Mouse (Mus musculus): ENCODE measurements around the gene Rgs6.

The Rgs6 gene

DNA sequence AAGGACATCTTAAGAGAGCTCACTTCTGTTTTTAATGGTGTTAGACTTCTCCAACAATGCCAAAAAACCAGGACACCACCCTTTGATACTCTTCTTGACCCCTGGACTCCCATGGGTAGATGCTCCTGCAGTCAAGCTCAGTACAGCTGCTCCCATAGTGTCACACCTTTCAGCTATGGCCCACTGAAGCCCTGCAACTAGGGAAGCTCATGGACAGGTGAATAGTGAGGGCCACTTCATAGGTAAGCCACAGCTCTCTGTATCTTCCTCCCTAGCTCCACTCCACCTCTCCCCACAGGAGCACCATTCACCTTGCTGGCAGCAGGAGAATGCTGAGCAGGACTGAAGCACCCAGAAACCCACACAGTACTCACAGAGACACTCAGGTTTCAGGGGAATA lies 384.6 kb downstream of the Rgs6 start:
- no peak for DNase-seq (ENCODE audit: low read depth)

DNA sequence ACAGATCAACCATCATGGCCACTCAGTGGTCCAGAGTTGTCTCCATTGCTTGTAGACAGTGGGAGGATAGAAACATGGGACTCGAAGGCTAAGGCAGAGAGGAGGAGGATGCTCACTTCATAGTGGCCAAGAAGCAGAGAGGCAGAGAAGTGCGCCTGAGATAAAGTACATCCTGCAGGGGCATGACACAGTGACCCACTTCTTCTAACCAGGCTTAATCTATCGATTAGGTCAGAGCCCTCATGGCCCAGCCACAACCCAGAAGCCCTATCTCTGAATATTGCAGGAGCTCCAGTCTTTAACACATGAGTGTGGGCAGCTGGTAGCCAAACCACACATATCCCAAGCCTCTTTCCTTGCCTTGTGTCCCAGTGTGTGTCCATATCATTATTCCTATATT lies 385.7 kb downstream of the Rgs6 start:
- DNase-seq (ENCODE audit: low read depth), result no peak

DNA sequence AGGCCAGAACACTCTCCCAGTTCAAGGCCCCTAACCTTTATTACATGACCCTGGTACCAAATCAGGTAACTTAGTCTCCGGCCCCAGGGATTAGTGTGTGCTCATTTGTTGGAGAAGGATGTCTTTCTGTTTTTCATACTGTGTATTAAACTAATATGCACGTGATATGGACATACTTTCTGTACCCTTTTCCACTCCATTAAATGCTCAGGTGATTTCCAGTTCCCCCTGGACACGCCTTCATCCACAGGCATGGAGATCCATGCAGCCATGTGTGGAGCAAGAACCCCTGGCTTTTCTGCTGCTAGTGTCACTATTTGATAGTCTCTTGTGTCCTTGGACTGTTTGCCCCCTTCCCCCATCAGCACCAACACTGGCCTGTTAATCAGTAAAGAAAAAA lies 390.2 kb downstream of the Rgs6 start:
- no peak for DNase-seq (ENCODE audit: low read depth)

DNA sequence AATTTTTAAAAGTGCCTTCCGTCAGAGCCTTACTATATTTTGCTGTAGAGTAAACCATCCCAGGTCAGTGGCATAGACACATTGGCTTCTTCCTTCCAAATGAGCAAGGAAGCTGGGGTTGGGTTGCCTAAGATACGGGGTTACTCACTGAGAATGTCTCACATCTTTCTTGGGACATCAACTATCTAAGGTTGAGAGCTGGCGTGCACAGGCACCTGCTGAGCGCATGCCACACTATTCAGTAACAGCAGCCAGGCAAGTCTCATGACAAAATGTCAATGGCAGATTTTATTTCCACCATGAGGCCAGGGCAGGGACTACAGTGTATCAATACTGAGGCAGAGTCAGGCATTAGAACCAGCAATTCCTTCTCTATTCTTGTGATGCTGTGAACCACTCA lies 394.6 kb downstream of the Rgs6 start:
- no peak for DNase-seq (ENCODE audit: low read depth)

DNA sequence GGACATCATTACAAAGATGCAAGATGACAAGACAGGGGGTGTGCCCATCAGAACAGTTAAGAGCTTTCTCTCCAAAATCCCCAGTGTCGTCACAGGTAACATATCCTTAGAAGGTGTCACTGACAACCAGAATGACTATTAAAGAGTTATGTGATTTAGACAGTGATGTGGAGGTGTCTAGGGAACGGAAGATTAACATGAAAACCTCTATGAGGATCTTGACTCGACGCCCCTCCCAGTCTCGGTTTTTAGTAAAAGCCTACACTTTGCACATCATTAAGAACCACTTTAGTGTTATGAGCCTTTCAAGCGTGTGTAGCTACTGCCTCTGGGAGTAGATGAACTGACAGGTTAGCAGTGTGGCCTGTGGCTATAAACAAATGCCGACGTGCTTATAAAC lies 397.2 kb downstream of the Rgs6 start:
- DNase-seq (ENCODE audit: low read depth), result no peak

DNA sequence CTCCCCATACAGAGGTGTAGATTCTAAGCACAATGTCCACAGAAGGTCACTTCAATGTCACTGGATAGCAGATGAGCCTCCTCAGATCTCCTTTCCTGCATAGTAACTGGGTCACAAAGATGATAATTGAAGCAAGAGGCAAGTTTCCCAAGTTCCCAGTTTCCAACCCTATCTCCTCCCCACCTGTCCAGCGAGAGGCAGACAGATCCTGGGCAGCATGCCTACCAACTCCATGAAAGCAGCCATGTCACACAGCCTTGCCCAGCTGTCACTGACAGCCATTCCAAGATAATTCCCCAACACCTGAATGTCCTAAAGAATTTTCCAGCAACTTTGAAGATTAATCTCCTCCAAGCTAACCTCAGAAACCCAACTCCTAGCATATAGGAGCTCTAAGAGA lies 399.6 kb downstream of the Rgs6 start:
- DNase-seq (ENCODE audit: low read depth), result no peak

DNA sequence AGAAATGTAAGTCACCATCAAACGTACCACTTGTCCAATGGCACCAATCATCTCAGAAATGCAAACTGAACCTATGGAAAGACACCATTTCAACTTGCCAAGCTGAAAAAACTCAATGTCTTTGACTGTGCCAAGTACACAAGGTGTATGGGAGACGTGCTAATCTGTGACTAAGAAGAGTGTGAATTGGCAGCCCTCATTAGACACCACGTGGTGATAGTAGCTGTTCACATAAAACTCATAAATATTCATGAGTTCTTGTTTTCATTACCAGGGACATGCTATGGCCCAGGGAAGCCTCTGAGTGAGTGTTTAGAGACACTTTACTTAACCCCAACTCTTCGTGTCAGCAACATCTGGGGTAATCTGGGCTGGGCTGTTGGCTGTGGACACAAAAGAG lies 405.8 kb downstream of the Rgs6 start:
- no peak for DNase-seq (ENCODE audit: low read depth)

DNA sequence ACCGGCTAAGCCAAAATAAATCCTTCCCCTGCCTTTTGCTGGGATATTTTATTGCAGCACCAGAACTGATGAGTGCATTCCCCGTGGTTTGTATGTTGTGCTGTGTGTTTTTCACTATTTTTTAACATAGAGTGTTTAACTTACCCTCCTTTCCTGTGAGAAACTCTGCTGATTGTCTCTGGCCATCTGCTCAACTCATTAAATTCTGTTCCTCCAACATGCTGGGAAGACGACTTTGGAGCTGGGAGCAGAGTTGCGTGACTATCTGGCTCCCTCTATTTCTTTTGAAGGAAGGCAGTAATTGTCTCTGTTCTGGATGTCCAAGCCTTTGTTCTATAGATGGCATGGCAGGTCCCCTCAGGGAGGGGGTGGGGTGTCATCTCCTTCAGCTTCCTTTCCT lies 408.7 kb downstream of the Rgs6 start:
- no peak for DNase-seq (ENCODE audit: low read depth)

DNA sequence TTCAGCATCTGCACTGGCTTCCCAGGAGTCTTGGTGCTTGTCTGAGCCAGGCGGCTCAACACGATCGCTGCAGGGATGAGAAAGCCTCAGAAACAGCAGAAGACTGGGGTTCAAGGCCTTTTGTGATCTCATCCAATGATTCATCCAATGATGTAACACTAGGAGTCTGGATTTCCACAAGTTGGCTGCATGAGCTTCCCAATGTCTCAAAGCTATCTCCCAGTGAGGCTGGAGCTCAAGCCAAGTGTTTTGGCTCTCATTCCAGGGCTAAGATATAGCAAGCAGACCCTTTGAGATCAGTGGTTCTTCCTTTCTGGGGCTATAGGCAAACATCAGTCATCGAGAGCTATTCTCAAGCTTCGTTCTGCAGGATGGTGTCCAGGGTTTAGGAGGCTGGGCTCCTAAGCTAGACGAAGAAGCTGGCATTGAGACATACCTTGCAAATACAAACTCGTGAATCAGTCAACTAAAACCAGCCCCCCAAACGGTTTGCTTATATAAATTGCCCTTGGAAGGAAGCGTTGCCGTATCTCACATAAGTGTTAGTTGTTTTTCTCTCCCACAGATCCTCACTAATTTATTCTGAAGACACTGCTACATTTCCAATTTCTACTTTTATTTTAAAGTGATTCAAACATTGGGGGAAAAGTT lies 410.7 kb downstream of the Rgs6 start:
- no peak for DNase-seq (ENCODE audit: low read depth)

DNA sequence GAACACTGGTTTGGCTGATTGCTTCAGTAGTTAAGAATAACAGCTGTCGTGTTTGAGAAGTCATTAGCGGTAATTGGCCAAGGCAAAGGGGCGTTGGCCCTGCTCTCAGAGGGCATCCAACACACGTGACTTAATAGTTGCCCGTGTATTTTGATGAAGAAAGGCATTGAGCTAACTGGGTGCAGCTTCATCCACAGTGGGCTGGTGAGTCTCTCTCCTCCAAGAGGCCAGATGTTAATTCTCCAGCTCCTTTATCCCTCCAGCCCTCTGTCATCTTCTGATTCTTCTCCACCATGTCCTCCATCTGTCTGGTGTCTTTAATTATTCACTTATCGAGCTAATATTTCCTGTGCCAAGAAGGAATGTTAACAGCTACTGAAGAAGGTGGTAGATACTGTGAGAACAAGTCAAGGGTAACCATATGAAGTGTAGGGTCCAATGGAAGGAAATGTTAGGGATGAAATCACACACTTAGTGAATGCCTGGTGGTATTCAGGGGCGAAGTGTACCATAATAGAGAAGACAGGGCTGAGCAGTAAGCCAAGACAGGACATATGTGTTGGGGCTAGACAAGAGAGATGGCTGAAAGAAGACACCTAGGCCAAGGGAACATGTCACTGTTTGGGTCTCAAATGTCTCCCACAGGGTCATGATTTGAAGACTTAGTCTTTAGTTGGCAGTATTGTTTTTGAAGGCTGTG lies 411.4 kb downstream of the Rgs6 start:
- no peak for DNase-seq (ENCODE audit: low read depth)

DNA sequence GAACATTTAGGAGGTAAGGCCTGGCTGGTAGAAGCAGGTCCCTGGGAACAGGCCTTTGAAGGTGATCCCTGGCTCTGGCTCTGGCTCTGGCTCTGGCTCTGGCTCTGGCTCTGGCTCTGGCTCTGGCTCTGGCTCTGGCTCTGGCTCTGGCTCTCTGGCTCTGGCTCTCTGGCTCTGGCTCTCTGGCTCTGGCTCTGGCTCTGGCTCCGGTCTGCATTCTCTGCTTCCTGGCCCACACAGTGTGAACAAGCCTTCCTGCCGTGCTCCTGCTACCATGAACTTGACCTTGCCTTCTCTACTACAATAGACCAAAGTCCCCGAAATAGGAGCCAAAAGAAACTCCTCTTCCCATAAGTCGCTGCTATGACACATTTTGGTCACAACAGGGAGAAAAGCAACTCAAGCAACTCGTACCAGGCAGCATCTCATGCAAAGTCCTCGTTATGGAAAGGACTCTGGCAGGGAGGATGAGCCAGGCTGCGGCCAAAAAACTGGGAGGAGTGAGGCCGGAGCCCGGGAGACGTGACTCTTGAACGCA lies 412.0 kb downstream of the Rgs6 start:
- DNase-seq (ENCODE audit: low read depth), result no peak

DNA sequence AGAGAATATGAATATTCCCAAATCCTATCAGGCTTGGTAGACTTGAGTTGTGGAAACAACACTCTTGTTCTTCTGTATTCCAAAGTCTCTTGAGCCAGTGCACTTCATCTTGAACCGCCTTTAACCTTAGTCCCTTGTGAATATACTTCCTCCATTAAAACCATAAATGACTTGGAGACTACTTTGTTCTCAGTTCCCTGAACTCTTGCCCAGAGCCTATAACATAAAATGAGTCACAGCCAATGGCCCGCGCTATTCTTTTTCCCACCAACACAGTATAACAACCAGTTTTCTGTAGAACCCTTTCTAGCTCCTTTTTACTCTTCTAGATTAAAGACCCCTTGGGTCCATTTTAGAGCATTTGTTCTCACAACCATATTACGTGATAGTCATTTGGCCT lies 412.9 kb downstream of the Rgs6 start:
- no peak for DNase-seq (ENCODE audit: low read depth)

DNA sequence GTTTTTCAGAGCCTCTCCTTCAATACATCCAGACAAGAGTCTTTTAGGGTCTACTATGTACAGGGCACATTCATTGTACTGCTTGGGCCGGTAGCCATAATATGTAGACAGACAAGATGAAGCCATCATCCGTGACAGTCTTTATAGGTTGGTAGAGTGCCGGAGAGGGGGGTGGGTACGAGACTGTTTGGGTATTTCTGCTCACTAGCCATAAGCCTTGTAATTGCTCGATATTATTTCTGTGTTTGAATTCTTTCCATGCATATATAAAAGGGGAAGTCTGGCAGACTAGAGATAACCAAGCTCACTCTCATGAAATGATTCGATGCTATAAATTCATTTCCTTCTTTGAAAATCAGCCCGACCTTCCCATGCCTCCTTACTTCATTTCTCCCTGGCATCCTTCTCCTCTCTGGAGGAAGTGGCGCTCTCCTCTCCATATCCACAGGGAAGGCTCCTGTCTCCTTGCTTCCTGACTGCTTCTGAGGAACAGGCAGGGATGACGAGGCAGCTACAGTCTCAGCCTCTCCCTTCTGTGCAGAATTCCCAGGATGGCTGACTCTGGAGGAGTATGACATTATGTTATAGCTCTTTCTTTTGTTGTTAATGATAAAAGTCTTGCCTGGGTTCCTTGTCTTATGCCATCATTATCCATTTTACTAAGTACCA lies 416.1 kb downstream of the Rgs6 start:
- no peak for DNase-seq (ENCODE audit: low read depth)

DNA sequence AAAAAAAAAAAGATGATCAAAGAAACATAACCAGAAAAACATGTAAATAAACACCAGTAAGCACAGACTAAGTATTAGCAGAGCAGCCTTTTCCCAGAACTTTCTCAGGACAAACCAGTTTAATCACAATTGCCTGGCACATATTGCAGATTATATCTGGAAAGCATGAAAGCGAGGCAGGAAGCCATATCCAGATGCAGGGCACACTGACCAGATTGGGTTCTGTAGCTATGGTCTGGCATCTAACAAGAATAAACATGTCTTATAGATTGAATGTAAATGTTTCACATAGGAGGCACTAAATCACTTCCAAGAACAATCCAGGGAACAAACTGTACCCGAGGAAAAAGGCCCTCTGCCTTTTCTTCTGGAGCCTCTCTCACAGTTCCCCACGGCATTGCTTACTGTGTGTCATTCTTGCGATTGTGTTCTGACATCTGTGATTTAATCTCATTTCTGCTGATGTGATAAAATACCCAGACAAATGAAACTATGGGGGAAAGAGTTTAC lies 423.0 kb downstream of the Rgs6 start:
- DNase-seq (ENCODE audit: low read depth), result no peak

DNA sequence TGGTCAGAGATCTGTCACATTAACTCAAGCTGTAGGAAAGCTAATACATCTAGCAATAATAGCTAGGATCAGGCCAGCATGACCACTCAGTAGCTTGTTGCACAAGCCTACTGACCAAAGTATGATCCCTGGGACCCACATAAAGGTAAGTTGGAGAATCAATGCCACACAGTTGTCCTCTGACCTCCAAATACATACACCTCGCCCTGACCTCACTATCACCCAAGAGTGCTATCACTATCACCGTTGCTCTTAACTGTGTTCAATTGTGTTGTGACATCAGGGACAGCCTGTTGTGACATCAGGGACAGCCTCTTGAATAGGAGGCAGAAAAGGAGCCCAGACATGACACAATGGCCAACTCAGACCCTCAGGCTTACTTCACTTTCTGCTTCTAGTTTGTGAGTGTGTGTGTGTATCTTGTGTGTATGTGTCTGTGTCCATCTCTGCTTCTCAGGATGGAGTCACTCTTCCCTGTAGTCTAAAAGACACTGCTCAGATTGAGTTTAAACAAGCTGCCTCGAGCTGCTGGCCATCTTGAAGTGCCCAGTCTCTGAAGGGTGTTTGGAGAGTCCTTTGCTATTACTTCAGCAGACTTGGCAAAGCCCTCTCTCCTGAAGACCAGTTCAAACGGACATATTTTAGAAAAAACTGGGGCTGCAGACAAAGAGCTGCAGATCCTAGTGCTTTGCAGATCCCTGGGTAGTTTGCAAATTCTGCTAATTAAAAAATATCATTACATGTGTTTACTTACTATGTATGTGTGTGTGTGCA lies 426.0 kb downstream of the Rgs6 start:
- DNase-seq (ENCODE audit: low read depth), result no peak

DNA sequence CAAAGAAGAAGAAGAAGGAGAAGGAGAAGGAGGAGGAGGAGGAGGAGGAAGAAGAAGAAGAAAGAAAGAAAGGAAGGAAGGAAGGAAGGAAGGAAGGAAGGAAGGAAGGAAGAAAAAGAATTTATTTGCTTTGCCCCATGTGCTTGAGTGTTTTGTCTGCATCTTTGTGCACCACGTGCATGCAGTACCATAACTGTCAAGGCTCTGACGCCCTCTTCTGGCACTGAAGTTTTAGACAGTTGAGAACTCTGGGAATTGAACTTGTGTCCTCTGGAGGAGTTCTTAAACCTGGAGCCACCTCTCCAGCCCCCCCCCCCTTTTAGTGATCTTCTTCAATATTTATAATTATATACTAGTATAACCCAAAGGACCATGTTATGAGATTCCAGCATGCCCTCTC lies 426.8 kb downstream of the Rgs6 start:
- no peak for DNase-seq (ENCODE audit: low read depth)

DNA sequence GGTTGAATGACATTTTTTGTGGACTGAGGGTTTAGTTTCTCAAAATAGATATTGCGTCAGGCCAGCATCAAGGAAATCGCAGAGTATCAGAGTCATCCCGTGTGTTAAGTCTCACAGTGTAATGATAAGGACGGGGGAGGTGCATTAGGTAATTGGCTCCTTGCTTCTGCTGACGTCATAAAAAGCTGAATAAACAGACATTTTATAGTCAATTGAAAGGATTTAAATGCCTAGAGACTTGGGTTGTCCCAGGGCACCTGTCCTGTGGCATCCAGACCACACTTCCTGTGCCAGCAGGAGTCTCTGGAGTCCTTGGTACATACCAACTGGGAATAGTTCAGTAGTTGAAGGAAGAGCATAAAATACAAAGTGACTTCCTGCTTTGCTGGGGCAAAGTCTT lies 427.3 kb downstream of the Rgs6 start:
- no peak for DNase-seq (ENCODE audit: low read depth)

DNA sequence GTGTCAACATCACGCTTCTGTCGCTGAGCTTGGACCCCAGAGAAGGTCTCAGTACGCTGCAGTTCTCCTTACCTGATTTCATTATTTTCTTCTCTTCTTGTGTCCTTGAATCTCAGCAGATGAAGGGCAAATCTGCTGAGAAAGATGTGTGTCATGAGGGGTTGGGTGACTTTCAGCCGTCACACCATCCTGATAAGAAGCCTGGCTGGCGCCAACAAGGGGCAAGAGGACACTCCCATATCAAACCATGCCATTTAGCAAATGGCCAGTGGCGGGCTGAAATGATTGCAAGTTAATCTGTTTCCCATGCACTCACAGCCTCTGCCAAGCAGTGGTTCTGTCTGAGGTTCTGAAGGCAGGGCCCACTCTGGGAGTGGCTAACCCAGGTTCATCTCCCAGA lies 428.4 kb downstream of the Rgs6 start:
- DNase-seq (ENCODE audit: low read depth), result no peak

DNA sequence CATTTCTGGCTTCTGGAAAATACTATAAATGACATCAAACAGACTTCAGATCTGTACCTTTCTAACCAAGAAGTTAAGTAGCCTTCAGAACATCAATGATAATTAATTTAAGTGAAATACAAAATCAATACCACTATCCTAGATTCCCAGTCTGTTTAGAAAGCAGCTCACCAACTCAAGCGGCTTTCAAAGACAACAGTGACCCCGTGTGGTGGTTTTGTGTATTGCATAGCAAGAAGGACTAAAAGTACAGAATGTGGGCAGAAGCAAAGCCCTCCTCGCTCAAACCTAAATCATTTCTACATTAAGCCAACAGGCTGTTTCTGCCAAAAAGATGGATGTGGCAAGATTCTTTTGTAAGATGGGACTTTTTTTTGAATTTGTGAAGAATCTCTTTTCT lies 429.9 kb downstream of the Rgs6 start:
- DNase-seq (ENCODE audit: low read depth), result peak; percentile 77

DNA sequence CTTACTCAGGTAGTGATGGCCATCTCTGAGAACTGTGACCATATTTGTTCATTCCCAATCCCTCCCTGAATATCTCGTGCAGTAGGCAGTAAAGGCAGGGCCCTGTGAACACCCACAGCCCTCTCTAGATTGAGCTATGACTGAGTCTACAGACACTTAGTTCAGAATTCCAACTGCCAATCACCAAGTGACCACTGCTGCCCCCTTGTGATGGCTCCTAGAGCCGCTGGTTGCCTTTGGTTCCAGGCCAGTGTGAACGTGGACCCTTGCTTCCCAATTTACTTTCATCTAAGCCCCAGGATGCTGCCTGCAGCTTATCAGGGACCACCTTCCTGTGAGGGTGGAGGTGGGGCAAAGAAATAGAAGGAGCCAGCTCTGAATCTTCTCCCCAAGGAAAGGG lies 438.9 kb downstream of the Rgs6 start:
- no peak for DNase-seq (ENCODE audit: low read depth)

DNA sequence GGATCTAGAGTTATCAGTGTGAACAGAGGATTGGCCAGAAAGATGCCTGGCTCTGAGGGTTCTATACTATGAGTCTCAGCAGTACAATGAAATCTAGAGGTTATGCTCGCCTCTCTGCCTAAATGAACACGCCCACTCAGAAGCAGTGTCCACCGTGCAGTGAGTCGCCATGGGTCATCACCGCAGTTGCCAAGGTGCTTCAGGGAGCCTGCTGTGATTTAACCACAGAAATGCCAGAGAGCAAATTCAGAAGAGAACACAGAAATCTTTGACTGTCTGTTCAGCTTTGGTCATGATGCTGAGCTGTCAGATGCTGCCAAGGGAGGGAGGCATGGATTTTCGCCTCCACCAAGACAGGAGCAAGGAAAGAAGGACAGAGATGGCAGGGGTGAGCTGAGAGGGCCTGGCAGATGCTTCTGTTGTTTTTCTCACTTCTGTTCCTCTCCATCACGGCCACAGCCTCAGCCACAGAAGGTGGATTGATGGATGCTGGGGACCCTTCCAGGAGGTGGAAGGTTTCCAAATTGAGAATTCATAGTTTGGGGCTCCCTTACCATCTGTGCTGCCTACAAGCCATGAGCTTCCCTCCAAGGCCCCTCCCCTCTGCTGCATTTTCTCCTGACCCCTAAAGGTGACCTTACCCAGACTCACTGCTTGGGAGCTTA lies 445.2 kb downstream of the Rgs6 start:
- DNase-seq (ENCODE audit: low read depth), result no peak
